Mouse (Mus musculus) induced T-regulatory cell, adult 2 months (primary cell): ENCODE data around the gene Tulp3.
"Not testable (repeated sequence)": the region's sequence is repeated elsewhere in the genome, so short reads cannot be mapped to it uniquely, and the experiment has no call there.

Experiments
- DNase-seq: peaks from one replicate; pipeline ENCODE4 v3.0.0-alpha.2; 2012; ENCODE audit warnings: low read depth

The Tulp3 gene

DNA sequence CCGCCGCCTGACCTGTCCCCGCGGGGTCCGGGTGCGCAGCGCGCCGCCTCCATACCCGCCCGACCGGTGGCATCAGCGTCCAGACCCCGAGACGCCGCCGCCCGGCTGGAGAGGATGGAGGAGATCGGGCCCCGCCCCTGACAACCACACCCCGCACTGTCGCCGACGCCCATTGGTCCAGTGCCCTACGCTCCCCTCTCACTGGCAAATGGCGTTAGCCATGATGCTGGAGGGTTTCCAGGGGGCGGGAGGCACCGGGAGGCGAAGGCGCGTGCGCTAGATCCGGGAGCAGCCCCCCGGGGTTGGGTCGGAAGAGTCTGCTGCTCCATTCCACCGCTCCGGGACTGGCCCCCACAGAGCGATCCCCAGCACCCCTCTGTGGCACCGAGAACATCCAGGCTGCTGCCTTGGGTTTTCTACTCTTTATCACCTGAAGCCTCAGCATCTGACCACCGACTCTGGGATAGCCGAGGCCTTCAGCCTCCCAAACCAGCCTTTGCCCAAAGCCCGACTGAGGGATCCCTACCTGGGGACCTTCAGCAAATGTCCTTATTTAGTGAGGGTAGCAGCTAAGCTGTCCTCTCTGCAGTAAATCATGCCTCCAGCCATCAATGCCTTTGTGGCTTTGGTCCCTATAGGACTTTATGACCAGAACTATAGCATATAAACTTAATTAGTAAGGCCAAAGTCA lies at the start of gene Tulp3:
Tulp3 (minus strand) TSS at position 126 of the 691 bp plus-strand sequence.
- peak; percentile 92 for DNase-seq

DNA sequence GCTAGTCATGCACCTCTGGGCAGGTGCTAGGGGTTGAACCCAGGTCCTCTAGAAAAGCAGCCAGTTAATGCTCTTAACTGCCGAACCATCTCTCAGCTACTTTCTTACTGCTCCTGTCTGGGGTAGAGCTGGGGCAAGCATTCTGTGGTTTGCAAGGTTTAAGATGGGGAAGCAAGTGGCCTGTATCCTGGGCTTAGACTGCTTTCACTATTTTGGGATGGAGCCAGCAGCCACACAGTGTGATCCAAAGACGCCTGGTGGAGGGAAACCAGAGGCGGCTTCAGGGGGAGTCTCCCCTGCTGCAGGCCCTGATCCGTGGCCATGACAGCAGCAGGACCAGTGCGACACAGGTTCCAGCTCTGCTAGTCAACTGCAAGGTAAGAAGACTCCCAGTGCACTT lies 49.1 kb upstream of the Tulp3 start:
- DNase-seq = no peak

DNA sequence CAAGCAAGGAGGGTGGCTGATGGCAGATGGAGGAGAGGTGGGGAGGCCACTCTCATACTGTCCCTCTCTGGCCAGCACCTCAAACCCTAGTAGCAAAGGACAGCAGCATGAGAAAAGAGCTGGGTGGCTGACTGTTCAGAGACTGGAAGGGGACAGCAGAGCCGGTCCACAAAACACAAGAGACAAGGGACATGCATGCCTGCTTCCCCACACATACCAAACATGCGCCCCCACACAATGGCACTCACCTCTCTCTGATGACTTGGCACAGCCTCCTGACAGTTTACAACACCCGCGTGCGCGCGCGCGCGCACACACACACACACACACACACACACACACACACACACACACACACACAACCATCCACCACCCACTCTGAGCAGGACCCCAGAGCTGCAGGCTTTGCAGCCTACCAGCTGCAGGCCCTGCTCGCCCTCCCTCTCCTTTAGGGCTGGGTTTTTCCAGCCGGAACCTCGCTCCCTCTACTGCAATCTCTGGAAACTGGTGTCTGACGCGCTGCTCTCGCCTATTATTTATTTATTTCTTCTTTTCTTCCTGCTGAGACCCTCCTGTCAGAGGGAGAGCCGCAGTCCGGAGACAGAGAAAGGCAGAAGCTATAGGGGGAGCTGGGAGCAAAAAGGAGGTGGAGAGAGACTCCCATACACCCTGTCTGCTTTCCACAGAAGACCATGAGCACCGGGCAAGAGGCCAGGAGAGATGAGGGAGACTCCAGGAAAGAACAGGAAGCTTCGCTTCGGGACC lies 44.0 kb upstream of the Tulp3 start:
- DNase-seq = no peak

DNA sequence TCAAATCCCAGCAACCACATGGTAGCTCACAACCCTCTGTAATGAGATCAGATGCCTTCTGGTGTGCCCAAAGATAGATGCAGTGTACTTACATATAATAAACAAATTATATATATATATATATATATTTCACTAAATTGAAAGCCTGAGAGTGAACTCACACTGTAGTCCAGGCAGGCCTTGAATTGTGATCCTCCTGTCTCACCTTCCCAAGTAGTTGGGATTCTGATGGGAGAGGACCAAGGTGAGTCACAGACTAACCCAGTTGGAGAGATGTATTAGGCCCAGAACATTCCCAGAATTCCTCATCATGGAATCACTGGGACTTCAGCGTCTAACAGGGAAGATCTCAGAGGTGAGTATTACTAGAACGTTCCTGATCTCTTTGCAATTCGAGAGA lies 43.3 kb upstream of the Tulp3 start, which contains the start of gene Nrip2:
Nrip2 (plus strand) TSS at position 301 of the 400 bp plus-strand sequence.
- DNase-seq = no peak

DNA sequence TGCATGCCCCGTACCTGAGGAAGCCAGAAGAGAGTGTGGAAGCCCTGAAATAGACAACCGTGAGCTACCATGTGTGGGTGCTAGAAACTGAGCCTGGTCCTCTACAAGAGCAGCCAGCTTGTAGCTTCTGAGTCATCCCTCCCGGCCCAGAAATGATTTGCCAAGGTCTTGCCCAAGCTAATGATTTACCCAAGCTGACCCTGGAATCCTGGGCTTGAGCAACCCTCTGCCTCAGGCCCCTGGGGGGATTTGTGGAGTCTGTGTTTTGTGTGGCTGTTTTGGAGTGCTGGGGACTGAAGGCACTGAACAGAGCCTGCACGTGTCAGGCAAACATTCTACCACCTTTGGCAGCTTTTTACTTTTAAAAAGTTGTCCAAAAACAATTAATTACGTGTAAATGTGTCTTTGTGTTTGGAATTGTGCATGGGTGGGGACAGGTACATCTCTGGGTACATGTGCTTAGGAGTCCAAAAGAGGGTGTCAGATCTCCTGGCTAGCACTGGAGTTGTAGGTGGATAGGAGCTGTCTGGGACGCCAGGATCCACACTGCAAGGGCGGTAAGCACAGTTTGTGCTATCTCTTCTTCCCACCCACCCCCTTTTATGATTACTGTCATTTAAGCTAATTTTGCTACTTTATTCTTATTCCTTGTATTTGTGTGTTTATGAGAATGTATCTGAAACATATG lies 42.1 kb upstream of the Tulp3 start:
- no peak for DNase-seq

DNA sequence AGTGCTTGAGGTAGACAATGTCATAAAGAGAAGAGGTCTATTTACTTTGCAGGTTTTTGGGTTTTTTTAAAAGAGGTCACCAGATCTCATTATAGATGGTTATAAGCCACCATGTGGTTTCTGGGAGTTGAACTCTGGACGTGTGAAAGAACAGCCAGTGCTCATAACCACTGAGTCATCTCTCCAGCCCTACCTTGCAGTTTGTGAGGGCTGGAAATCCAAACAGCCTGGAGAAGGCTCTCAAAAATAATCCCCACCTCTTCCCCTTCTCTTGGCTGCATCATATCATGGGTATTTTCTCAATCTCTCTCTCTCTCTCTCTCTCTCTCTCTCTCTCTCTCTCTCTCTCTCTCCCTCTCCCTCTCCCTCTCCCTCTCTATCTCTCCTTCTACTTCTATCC lies 35.0 kb upstream of the Tulp3 start:
- no peak for DNase-seq

DNA sequence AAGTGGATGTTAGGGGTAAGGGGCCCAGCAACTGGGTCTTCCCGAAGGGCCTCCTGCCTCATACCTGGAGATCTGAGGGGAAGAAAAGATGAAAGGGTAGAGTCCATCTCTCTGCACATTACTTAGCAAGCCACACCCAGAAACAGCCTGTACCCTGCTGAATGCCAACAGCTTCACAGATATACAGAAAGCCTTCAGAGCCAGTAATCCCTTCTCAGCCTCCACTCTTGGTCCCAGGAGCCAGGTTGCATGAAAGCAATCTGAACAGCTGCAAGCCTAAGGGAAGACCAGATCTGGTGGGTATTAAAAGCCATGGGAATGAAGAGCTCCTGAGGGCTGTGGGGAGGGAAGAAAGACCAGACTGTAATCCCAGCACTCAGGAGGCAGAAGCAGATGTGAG lies 33.5 kb upstream of the Tulp3 start:
- no peak for DNase-seq

DNA sequence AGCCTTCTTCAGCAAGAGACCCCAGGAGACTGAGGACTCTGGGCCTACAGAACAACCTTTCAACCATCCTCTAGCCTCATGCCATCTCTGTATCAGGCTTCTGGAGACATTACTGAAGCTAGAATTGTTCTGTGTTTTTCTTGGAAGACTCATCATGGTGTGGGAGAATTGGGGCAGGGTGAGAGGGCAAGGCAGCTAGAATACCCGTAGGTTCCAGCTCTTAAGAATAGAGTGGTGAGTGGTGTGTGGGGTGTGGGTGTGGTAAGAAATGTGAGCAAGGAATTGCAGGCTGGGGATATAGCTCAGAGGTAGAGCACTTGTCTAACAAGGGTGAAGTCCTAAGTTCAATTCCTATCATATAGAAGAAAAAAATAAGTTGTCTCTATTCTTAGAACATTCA lies 29.4 kb upstream of the Tulp3 start:
- DNase-seq = no peak

DNA sequence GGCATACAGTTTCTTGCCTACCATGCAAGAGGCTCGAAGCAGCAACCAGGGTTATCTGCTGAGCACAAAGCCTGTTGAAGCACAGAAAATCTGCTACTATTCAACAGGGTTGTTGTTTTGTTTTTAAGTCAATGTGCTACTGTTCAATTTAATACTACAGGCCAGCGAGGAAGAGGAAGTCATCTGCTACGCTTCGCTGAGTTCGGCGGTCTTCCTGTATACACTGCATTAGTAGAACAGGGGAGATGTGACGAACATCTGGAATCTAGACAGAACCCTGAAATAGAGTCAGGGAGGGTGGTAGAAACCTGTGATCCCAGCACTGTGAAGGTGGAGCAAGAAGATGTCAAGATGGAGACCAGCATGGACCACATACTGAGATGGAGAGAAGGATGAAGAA lies 28.1 kb upstream of the Tulp3 start:
- DNase-seq = no peak

DNA sequence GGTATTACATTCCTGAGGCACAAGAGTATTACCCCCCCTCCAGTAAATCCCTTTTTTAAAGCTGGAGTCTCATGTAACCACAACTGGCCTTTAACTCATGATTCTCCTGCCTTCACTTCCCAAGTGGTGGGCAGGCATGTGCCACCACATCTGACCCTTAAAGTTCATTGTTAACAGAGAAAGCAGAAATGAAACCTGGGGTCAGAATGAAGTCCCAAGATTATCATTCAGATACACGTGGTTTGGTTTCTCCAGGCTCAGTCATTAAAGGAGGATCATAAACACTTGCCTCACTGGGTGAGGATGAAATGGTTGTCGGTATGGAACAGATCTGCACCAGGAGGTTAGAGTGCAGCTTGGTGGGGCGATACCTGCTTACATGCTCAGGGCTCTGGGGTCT lies 25.6 kb upstream of the Tulp3 start:
- no peak for DNase-seq

DNA sequence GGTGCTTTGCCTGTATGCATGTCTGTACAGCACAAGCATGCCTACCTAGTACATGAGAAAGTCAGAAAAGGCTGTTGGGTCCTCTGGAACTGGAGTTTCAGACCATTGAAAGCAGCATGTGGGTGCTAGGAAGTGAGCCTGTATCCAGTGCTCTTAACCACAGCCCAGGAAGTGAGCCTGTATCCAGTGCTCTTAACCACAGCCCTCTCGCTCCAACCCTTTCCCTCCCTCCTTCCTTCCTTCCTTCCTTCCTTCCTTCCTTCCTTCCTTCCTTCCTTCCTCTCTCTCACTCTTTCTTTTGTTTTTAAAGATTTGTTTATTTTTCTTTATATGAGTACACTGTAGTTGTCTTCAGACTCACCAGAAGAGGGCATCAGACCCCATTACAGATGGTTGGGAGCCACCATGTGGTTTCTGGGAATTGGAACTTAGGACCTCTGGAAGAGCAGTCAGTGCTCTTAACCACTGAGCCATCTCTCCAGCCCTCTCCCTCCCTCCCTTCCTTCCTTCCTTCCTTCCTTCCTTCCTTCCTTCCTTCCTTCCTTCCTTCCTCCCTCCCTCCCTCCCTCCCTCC lies 25.0 kb upstream of the Tulp3 start:
- DNase-seq = not testable (repeated sequence)

DNA sequence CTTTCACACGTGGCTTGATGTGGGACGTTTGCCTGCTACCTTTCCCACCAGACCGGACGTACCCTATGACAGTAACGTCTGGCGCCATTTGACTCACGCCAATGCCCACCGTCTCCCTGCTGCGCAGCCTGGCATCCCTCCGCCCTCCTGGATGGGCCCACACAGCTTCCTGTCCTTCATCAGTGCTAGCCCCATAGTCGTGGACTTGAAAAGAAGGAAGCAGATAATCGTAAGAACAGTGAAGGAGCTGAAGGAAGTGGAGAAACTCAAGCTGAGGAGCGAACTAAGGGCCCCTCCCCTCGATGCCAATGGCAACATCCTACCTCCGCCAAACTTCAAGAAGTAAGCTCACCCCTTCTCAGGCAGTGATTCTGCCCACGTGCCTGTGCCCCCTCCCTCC lies 24.0 kb upstream of the Tulp3 start:
- DNase-seq = no peak

DNA sequence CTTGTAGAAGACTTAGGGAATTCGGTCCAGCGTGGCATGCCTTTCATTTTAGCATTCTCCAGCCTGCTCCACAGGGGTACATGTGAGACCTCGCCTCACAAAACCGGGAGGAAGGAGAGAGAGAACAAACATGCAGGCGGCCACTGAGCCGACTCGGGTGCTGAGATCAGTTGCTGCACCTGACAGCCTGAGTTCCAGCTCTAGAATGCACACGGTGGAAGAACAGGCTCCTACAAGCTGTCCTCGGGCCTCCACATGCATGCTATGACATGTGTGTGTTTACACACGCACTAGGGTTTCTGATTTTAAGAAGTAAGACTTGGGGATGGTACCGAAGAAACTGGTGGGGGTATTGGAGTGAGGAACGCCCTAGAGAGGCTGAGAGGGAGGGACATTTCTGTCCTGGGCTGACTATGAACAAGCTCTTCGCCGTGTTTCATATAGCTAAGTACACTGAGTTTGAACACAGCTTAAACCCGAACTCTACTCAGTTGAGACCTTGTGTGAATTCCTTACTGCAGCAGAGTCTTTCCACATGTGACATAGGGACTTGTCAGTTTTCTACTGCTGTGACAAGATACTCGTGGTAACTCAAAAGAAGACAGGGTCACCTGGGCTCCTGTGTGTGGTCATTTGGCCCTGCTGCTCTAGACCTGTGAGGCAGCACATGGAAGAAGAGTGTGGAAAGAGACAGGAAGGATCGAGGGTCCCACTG lies 20.9 kb upstream of the Tulp3 start:
- DNase-seq = no peak

DNA sequence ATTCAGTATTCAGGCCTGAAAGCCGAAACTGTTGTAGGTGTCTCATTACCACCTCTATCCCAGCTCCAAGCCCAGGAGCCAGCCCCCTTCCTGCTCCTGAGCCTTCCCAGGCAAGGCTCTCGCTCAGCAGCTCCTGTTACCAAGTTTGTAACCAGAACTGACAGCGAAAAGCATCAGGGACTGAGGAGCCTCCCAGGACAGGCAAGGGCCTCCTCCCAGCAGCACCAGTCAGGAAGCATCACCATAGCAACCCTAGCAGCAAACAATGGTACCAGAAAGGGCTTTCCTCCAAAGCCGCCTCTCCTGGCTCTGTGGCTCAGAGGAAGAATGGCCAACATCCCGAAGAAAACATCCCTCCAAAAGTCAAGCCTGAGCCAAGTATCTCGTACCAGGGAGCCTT lies 19.5 kb upstream of the Tulp3 start, which contains the start of the genes Tex52 and Gm44596:
Tex52 (plus strand) TSS at position 265 of the 400 bp plus-strand sequence.
Gm44596 (plus strand) TSS at position 312 of the 400 bp plus-strand sequence.
- DNase-seq = no peak

DNA sequence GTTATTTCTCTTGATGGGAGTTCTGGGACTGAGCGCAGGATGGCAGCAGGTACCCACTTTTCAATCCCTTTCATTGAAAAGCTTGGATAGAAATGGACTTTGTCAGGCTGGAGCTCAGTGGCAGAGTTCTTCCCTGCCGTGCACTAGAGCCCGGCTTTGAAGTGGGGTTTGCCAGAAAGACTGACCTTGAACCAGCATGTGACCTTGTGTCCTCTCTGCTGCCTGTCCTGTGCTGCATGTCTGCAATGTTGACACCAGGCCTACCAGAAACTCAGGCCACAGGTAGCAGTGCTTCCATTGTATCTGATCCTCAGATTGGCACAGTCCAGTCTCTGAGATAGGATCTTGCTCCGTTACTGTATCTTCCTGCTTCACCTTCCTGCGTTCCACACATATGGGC lies 14.4 kb upstream of the Tulp3 start:
- DNase-seq = no peak

DNA sequence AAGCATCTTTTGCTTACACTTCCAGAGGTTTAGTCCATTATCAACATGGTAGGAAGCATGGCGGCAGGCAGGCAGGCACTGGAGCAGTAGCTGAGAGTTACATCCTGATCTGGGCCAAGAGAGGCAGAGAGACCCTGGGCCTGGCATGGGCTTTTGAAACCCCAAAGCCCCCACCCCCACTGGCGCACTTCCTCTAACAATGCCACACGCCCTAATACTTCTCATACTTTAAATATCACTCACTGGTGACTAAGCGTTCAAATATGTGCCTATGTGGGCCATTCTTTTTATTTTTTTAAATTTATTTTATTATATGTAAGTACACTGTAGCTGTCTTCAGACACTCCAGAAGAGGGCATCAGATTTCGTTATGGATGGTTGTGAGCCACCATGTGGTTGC lies 10.8 kb upstream of the Tulp3 start:
- no peak for DNase-seq

DNA sequence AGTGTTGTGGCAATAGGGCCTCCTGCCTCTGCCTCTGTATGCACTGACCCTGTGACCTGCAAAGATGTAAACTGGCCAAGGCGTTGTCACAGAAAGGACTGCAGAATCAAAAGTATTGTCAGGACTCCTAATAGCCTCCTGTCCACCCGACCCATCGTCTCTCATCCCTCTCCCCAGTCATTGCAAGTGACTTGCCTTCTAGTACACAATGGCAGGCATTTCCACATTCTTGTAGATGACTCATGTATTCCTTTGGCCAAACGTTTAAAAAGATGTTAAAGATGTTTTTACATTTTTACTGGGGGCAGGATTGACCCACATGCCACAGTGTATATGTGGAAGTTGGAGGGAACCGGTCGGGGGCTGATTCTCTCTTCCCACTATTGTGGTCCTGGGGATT lies 9.1 kb upstream of the Tulp3 start:
- no peak for DNase-seq

DNA sequence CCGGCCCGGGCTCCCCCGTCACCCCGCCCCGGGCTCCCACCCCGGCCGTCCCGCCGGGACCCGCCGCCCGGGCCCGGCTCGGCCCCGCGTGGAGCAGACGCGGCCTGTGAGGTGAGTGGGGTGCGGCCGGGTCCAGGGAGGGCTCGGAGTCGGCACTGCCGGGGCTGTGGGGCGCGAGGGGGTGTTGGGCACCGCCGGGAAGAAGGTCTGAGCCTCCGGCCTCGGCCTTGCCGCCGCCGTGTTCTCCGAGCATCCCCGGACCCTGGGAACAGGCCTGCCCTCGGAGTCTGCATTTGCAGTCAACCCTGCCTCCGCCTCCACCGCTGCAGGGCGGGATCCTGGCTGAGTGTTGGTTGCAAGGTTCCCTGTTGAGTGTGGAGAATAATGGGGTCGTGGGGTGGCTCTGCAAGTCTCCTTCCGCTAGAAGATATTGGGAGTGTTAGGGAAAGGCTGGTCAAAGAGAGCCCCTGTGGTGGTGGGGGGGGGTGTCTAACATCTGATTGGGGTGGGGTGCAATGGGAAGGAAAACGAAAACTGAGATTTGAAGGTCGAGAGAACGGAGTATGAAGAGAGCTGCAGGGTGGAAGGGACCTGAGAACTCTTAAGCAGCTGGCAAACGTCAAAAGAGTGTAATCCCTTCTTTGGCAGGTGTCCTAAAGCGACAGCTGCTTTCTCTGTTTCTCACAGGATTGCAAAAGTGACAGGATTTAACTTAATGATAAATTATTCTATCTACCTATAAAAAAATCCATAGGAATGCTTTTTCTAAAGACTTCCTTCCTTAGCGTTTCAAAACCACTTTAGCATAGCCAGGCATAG lies 7.6 kb upstream of the Tulp3 start:
- peak; percentile 47 for DNase-seq

DNA sequence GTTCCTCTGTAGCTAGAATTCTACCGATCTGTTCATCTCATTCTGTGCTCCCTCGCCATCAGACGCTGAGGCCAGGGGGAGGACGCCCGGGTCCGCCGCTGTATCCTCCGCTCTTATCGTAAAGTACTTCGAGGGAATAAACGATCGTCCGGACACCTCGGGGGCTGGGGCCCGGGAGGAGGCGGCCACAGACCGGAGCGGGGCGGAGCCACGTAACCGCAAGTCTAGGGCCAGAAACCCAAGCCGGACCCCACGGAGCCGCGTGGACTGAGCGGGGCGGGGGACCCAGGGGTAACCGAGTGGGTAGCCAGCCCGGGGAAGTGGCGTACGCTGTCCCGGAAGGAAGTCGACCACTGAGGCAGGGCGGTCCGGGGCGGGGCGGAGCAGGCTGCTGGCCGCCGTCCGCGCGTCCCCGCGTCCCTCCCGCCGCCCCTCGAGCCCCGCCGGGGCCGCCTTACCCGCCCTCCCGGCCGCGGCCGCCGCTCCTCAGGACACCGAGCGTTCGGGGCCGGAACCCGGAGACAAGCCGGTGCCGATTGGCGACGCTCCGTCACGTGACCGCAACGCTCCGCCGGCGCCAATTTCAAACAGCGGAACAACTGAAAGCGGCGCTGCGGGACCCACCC lies 6.8 kb upstream of the Tulp3 start, which contains the start of the genes Rhno1 and Foxm1:
Rhno1 (minus strand) TSS at position 531 of the 626 bp plus-strand sequence.
Foxm1 (plus strand) TSS at position 587 of the 626 bp plus-strand sequence.
- DNase-seq = peak; percentile 91

DNA sequence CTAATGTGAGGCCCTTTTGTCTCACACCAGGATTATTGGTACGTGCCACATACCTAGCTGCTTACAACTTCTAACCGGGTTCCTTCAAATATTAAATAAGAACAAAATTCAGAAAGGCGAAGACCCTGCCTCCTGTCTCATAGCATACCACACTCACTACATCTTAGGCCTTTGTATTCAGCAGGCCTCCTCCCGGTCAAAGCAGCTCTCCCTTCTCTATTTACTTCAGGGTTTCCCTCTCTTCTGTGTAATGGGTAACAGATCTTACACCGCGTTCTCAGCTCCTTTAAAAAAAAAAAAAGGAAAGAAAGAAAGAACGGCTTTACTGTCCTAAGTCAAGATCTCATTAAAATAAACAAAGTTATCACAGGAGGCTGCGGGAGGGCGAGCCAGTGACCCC lies 6.2 kb upstream of the Tulp3 start:
- DNase-seq = no peak
